In the genomic region with DNA sequence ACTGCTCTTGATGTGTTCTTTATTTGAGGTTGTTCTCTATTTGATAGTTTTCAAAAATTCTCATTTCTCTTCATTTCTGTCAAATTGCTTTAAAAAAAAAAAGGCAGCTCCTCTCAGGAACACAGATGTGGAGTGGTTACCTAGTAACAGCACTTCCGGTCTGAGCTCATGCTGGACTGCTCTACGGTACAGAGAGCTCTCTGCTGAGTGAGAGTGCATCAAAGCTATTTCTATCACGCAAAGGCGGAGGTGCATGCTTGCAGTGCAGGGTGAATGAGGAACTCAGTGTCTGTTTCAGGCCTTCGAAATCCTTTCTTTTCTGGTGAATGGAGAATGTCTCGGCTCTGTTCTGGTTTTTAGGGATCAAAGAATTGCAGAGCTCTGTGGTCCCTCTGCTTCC, we compare ENCODE assay signal across 16 mouse cellular contexts. TPM values are rescaled to one million over a fixed set of nuclear protein-coding genes. Genes with fewer than 3 reads are reported as not detected.
DNase-seq lines count a peak whose midpoint lies in the region; ATAC-seq and TF ChIP-seq lines count a peak whose summit lies in the region.
"Had no signal": no experiment of that assay in that cellular context is flagged by ENCODE, and none has a peak within 500 bp of the region (broad histone marks: within the 10 kb centered on the region; RNA-seq: fewer than 3 reads in every experiment).

No protein-coding gene starts in this region.

- 51% methylated on average over 6 of the region's 6 CpGs for WGBS in intestine, embryonic 15.5 days
- 57% methylated on average over 6 of the region's 6 CpGs for WGBS in intestine, postnatal 0 days

- no peaks in the 10 kb centered on the region for H3K36me3 ChIP-seq in intestine, embryonic 15.5 days
- H3K36me3 ChIP-seq in intestine, postnatal 0 days (ENCODE audit: control insufficient read depth, insufficient read depth) = no peaks in the 10 kb centered on the region
- H3K36me3 ChIP-seq in testis, adult 2 months (ENCODE audit: control insufficient read depth, insufficient read depth, low read length) = no peaks in the 10 kb centered on the region

- no peaks in the 10 kb centered on the region for H3K27me3 ChIP-seq in intestine, embryonic 15.5 days (replicated peaks)
- H3K27me3 ChIP-seq in intestine, postnatal 0 days (replicated peaks; ENCODE audit: control insufficient read depth, insufficient read depth, low read length) = no peaks in the 10 kb centered on the region
- H3K27me3 ChIP-seq in testis, adult 2 months (ENCODE audit: control insufficient read depth, insufficient read depth, low read length) = no peaks in the 10 kb centered on the region
- H3K27me3 ChIP-seq: CH12.LX; megakaryocyte, embryonic 14.5 days had no signal

- H3K4me3 ChIP-seq in intestine, embryonic 15.5 days (replicated peaks) = no peak overlapping the region
- no peak overlapping the region for H3K4me3 ChIP-seq in intestine, postnatal 0 days (ENCODE audit: low read depth, low read length)
- peak overlapping the region; percentile 69 for H3K4me3 ChIP-seq in testis, adult 2 months (ENCODE audit: control insufficient read depth, low read depth, low read length)
- H3K4me3 ChIP-seq: megakaryocyte, embryonic 14.5 days had no signal

- no peaks in the 10 kb centered on the region for H3K4me1 ChIP-seq in intestine, embryonic 15.5 days (replicated peaks)
- H3K4me1 ChIP-seq in intestine, postnatal 0 days (replicated peaks; ENCODE audit: control insufficient read depth, insufficient read depth, low read length) = no peaks in the 10 kb centered on the region
- no peaks in the 10 kb centered on the region; the same call in none of the 2 replicates for H3K4me1 ChIP-seq in testis, adult 2 months (ENCODE audit: control insufficient read depth, insufficient read depth, low read length)
- H3K4me1 ChIP-seq: megakaryocyte, embryonic 14.5 days had no signal

- no peak overlapping the region for H3K4me2 ChIP-seq in intestine, embryonic 15.5 days (replicated peaks)
- no peak overlapping the region for H3K4me2 ChIP-seq in intestine, postnatal 0 days (replicated peaks; ENCODE audit: low read depth)

- ATAC-seq in intestine, embryonic 15.5 days = peak; percentile 78
- ATAC-seq in intestine, postnatal 0 days = no peak
- ATAC-seq: liver, postnatal 0 days had no signal

- no peak overlapping the region for H3K27ac ChIP-seq in intestine, embryonic 15.5 days
- no peak overlapping the region for H3K27ac ChIP-seq in intestine, postnatal 0 days (ENCODE audit: low read depth, low read length)
- no peak overlapping the region for H3K27ac ChIP-seq in testis, adult 2 months (ENCODE audit: control insufficient read depth, insufficient read depth, low read depth, low read length)

- no peak overlapping the region for H3K9ac ChIP-seq in intestine, embryonic 15.5 days
- no peak overlapping the region for H3K9ac ChIP-seq in intestine, postnatal 0 days (ENCODE audit: low read depth, low read length)
- H3K9ac ChIP-seq: liver, postnatal 0 days had no signal

- intact Hi-C loops in gastrocnemius, postnatal 36 days (cut with DNase I) = no loop called here

- no peak for DNase-seq in testis, postnatal 10 days (ENCODE audit: low spot score)
- peak; percentile 35 for DNase-seq in forelimb bud, embryonic 11.5 days (ENCODE audit: low read depth, low spot score)
- DNase-seq in right cerebral cortex, postnatal 25 days = peak; percentile 23
- no peak for DNase-seq in cerebellum, postnatal 10 days
- no peak for DNase-seq in gastrocnemius, postnatal 36 days
- DNase-seq: adrenal gland, postnatal 25 days; cerebellum, adult 9-10 months; gastrocnemius, postnatal 25 days; kidney, adult 8-10 months; liver, postnatal 0 days had no signal

- no peaks in the 10 kb centered on the region for H3K9me3 ChIP-seq in intestine, embryonic 15.5 days
- no peaks in the 10 kb centered on the region for H3K9me3 ChIP-seq in intestine, postnatal 0 days (ENCODE audit: control insufficient read depth)

- TF ChIP-seq POLR2A in testis, adult 2 months (IDR thresholded peaks at IDR 0.05; ENCODE audit: control insufficient read depth, low read depth, low read length) = no peak

- TF ChIP-seq CTCF in intestine, postnatal 0 days (IDR thresholded peaks at IDR 0.05; ENCODE audit: low read depth) = no peak
- no peak for TF ChIP-seq CTCF in testis, adult 2 months (IDR thresholded peaks at IDR 0.05; ENCODE audit: control insufficient read depth, insufficient read depth, insufficient replicate concordance, low read depth, low read length)

RNA-seq across cellular contexts. Expression of gene Col9a1, which starts 41.6 kb away (rescaled TPM):
- 2.1 and 2.5 TPM in 2 replicates for polyA plus RNA-seq in intestine, embryonic 15.5 days (2015; fragmentation: Nextera tagmentation; extraction: Ambion mirVana)
- 0.71 and 0.72 TPM in 2 replicates for polyA plus RNA-seq in intestine, postnatal 0 days (2015; fragmentation: Nextera tagmentation; extraction: Ambion mirVana)
- 1.8 TPM in 2 replicates for polyA plus RNA-seq in testis, adult 2 months (2012; rRNA removed)
- total RNA-seq in gastrocnemius, postnatal 36 days (2021) = under 1 TPM; 0.54 to 0.69 TPM
- total RNA-seq: adrenal gland, postnatal 25 days; CH12.LX; neutrophil, adult 5-6 weeks had no signal

Comparison
In these comparisons a context has a peak if more than half of its experiments do, and no peak if none do; other contexts are left out.
1. DNase-seq: peak in forelimb bud, embryonic 11.5 days (single experiment) and right cerebral cortex, postnatal 25 days (single experiment); none in testis, postnatal 10 days (single experiment), cerebellum, postnatal 10 days (0 of 2) and gastrocnemius, postnatal 36 days (0 of 2).